Mouse (Mus musculus): Measurements from ENCODE around the gene Slc25a25. TPM values are rescaled to one million over a fixed set of nuclear protein-coding genes. Genes with fewer than 3 reads are reported as not detected.

Slc25a25 gene
- total RNA-seq, 4 experiments from 2014 or later, result 6.4 to 7.8 (median 7.0) TPM

Other genes with a start within 250 kb of the Slc25a25 start
- 10 to 100 TPM; 12.5 to 15.0 (median 14.0) TPM for gene Pomt1, start 214.9 kb downstream of the Slc25a25 start, total RNA-seq (2022)
- 10 to 100 TPM; 22.9 to 24.5 (median 23.3) TPM for gene Uck1, start 191.3 kb downstream of the Slc25a25 start, total RNA-seq (2022)
- 10 to 100 TPM; 75.1 to 88.9 (median 80.2) TPM for gene Golga2, start 164.1 kb downstream of the Slc25a25 start, total RNA-seq (2022)
- 100 to 1,000 TPM; 221 to 257 (median 231) TPM for gene Swi5, start 163.4 kb downstream of the Slc25a25 start, total RNA-seq (2022)
- gene Ciz1, start 99.1 kb downstream of the Slc25a25 start, total RNA-seq (2022), result 10 to 100 TPM; 25.8 to 34.9 (median 28.0) TPM
- gene Dnm1, start 98.1 kb downstream of the Slc25a25 start, total RNA-seq (2022), result 1 to 10 TPM; 3.5 to 7.5 (median 4.6) TPM
- gene 1110008P14Rik, start 69.5 kb downstream of the Slc25a25 start, total RNA-seq (2022), result 10 to 100 TPM; 43.8 to 49.1 (median 45.3) TPM
- 1 to 10 TPM; 3.7 to 7.2 (median 6.4) TPM for gene Lcn2, start 63.2 kb downstream of the Slc25a25 start, total RNA-seq (2022)
- gene Ptges2, start 55.5 kb downstream of the Slc25a25 start, total RNA-seq (2022), result 10 to 100 TPM; 58.8 to 71.3 (median 63.6) TPM
- gene Naif1, start 988 bp downstream of the Slc25a25 start, total RNA-seq (2022), result 1 to 10 TPM; 3.4 to 4.4 (median 3.5) TPM
- gene Fam102a, start 83.9 kb upstream of the Slc25a25 start, total RNA-seq (2022), result 10 to 100 TPM in 1 of 4 experiments, 1 to 10 TPM in 3; 6.8 to 10.9 (median 8.6) TPM
- gene Dpm2, start 119.4 kb upstream of the Slc25a25 start, total RNA-seq (2022), result 10 to 100 TPM; 16.5 to 22.2 (median 18.6) TPM
- under 1 TPM in 1 of 4 experiments, not detected in 3; 0.34 TPM for gene Pip5kl1, start 123.4 kb upstream of the Slc25a25 start, total RNA-seq (2022)
- not detected for gene 9430097D07Rik, start 124.2 kb upstream of the Slc25a25 start, total RNA-seq (2022)
- 10 to 100 TPM; 15.6 to 23.2 (median 20.7) TPM for gene St6galnac4, start 135.7 kb upstream of the Slc25a25 start, total RNA-seq (2022)
- gene St6galnac6, start 148.3 kb upstream of the Slc25a25 start, total RNA-seq (2022), result 100 to 1,000 TPM; 102 to 131 (median 114) TPM
- 100 to 1,000 TPM; 656 to 809 (median 697) TPM for gene Ak1, start 170.3 kb upstream of the Slc25a25 start, total RNA-seq (2022)
- gene Eng, start 195.2 kb upstream of the Slc25a25 start, total RNA-seq (2022), result 100 to 1,000 TPM; 111 to 143 (median 126) TPM